Mouse (Mus musculus): Measurements from ENCODE around the gene Gm10260. TPM values are rescaled to one million over a fixed set of nuclear protein-coding genes. Genes with fewer than 3 reads are reported as not detected.

Gene Gm10260
- polyA plus RNA-seq, 1 experiment from 2014 or later: 8.9 TPM

- no peak for DNase-seq (ENCODE audit: low spot score)
- WGBS: 81% methylated on average over 2 of the region's 2 CpGs
- H3K4me3 ChIP-seq (ENCODE audit: low read depth, low read length): no peak overlapping the region
- H3K27me3 ChIP-seq (ENCODE audit: control insufficient read depth, insufficient read depth, low read length): no peaks in the 10 kb centered on the region
- H3K4me1 ChIP-seq (replicated peaks; ENCODE audit: control insufficient read depth, insufficient read depth): no peaks in the 10 kb centered on the region
- H3K4me2 ChIP-seq (replicated peaks; ENCODE audit: low read depth): no peak overlapping the region
- TF ChIP-seq EP300 (optimal IDR thresholded peaks at IDR 0.05): no peak
- H3K9ac ChIP-seq (ENCODE audit: low read length): no peak overlapping the region
- no peak overlapping the region for H3K27ac ChIP-seq (replicated peaks)
- no peak for ATAC-seq (ENCODE audit: low FRiP score, low TSS enrichment)
- no peaks in the 10 kb centered on the region for H3K36me3 ChIP-seq (ENCODE audit: control insufficient read depth, insufficient read depth, low read length)
- no peaks in the 10 kb centered on the region for H3K9me3 ChIP-seq (ENCODE audit: control insufficient read depth, low read length)
These were observed 5.5 kb upstream of the Gm10260 start for GRCm38 (mm10) chr13:97765913-97766312.

GRCm38 (mm10) chr13:97764067-97764466, 3.6 kb upstream of the Gm10260 start:
- H3K36me3 ChIP-seq (ENCODE audit: control insufficient read depth, insufficient read depth, low read length): no peaks in the 10 kb centered on the region
- H3K4me1 ChIP-seq (replicated peaks; ENCODE audit: control insufficient read depth, insufficient read depth): no peaks in the 10 kb centered on the region
- no peak overlapping the region for H3K4me2 ChIP-seq (replicated peaks; ENCODE audit: low read depth)
- H3K9me3 ChIP-seq (ENCODE audit: control insufficient read depth, low read length): no peaks in the 10 kb centered on the region
- no peak overlapping the region for H3K9ac ChIP-seq (ENCODE audit: low read length)
- WGBS: 55% methylated on average over 7 of the region's 7 CpGs
- ATAC-seq (ENCODE audit: low FRiP score, low TSS enrichment): no peak
- no peak overlapping the region for H3K27ac ChIP-seq (replicated peaks)
- peak; percentile 24 for DNase-seq (ENCODE audit: low spot score)
- no peaks in the 10 kb centered on the region for H3K27me3 ChIP-seq (ENCODE audit: control insufficient read depth, insufficient read depth, low read length)
- no peak overlapping the region for H3K4me3 ChIP-seq (ENCODE audit: low read depth, low read length)
- TF ChIP-seq CTCF (IDR thresholded peaks at IDR 0.05; ENCODE audit: low read depth) (no peak), EP300 (optimal IDR thresholded peaks at IDR 0.05) (no peak)

GRCm38 (mm10) chr13:97763436-97763835, 3.0 kb upstream of the Gm10260 start:
- DNase-seq (ENCODE audit: low spot score): no peak
- no peak for TF ChIP-seq CTCF (IDR thresholded peaks at IDR 0.05; ENCODE audit: low read depth)
- TF ChIP-seq EP300 (optimal IDR thresholded peaks at IDR 0.05): no peak
- Histone ChIP-seq H3K9me3 (ENCODE audit: control insufficient read depth, low read length) (no peaks in the 10 kb centered on the region), H3K4me3 (ENCODE audit: low read depth, low read length) (no peak overlapping the region), H3K27ac (replicated peaks) (no peak overlapping the region), H3K4me2 (replicated peaks; ENCODE audit: low read depth) (no peak overlapping the region), H3K36me3 (ENCODE audit: control insufficient read depth, insufficient read depth, low read length) (no peaks in the 10 kb centered on the region), H3K9ac (ENCODE audit: low read length) (no peak overlapping the region), H3K4me1 (replicated peaks; ENCODE audit: control insufficient read depth, insufficient read depth) (no peaks in the 10 kb centered on the region), H3K27me3 (ENCODE audit: control insufficient read depth, insufficient read depth, low read length) (no peaks in the 10 kb centered on the region)
- WGBS: 55% methylated on average over 6 of the region's 6 CpGs
- ATAC-seq (ENCODE audit: low FRiP score, low TSS enrichment): no peak

- Histone ChIP-seq H3K9ac (ENCODE audit: low read length) (no peak overlapping the region), H3K27me3 (ENCODE audit: control insufficient read depth, insufficient read depth, low read length) (no peaks in the 10 kb centered on the region), H3K9me3 (ENCODE audit: control insufficient read depth, low read length) (no peaks in the 10 kb centered on the region), H3K4me3 (ENCODE audit: low read depth, low read length) (no peak overlapping the region), H3K4me1 (replicated peaks; ENCODE audit: control insufficient read depth, insufficient read depth) (no peaks in the 10 kb centered on the region), H3K27ac (replicated peaks) (no peak overlapping the region), H3K4me2 (replicated peaks; ENCODE audit: low read depth) (no peak overlapping the region), H3K36me3 (ENCODE audit: control insufficient read depth, insufficient read depth, low read length) (no peaks in the 10 kb centered on the region)
- TF ChIP-seq CTCF (IDR thresholded peaks at IDR 0.05; ENCODE audit: low read depth): no peak
- no peak for TF ChIP-seq EP300 (optimal IDR thresholded peaks at IDR 0.05)
- 93% methylated on average over 8 of the region's 8 CpGs for WGBS
- ATAC-seq (ENCODE audit: low FRiP score, low TSS enrichment) (no peak), DNase-seq (ENCODE audit: low spot score) (no peak)
These were observed 1.7 kb upstream of the Gm10260 start for GRCm38 (mm10) chr13:97762121-97762520.

GRCm38 (mm10) chr13:97757033-97757432, 3.4 kb downstream of the Gm10260 start:
- Histone ChIP-seq H3K4me2 (replicated peaks; ENCODE audit: low read depth) (no peak overlapping the region), H3K36me3 (ENCODE audit: control insufficient read depth, insufficient read depth, low read length) (no peaks in the 10 kb centered on the region), H3K4me3 (ENCODE audit: low read depth, low read length) (no peak overlapping the region), H3K27ac (replicated peaks) (no peak overlapping the region), H3K4me1 (replicated peaks; ENCODE audit: control insufficient read depth, insufficient read depth) (no peaks in the 10 kb centered on the region), H3K9ac (ENCODE audit: low read length) (no peak overlapping the region), H3K9me3 (ENCODE audit: control insufficient read depth, low read length) (no peaks in the 10 kb centered on the region), H3K27me3 (ENCODE audit: control insufficient read depth, insufficient read depth, low read length) (no peaks in the 10 kb centered on the region)
- ATAC-seq (ENCODE audit: low FRiP score, low TSS enrichment) (no peak), DNase-seq (ENCODE audit: low spot score) (no peak)
- WGBS: 54% methylated on average over 4 of the region's 4 CpGs
- TF ChIP-seq EP300 (optimal IDR thresholded peaks at IDR 0.05) (no peak), CTCF (IDR thresholded peaks at IDR 0.05; ENCODE audit: low read depth) (no peak)

- 79% methylated on average over 6 of the region's 6 CpGs for WGBS
These were observed 4.3 kb downstream of the Gm10260 start for GRCm38 (mm10) chr13:97756091-97756490.

More at GRCm38 (mm10) chr13:97756091-97756490, 4.3 kb downstream of the Gm10260 start:
- no peak for TF ChIP-seq CTCF (IDR thresholded peaks at IDR 0.05; ENCODE audit: low read depth)
- no peak for TF ChIP-seq EP300 (optimal IDR thresholded peaks at IDR 0.05)
- Histone ChIP-seq H3K4me3 (ENCODE audit: low read depth, low read length) (no peak overlapping the region), H3K36me3 (ENCODE audit: control insufficient read depth, insufficient read depth, low read length) (no peaks in the 10 kb centered on the region), H3K9ac (ENCODE audit: low read length) (no peak overlapping the region), H3K27me3 (ENCODE audit: control insufficient read depth, insufficient read depth, low read length) (no peaks in the 10 kb centered on the region), H3K4me2 (replicated peaks; ENCODE audit: low read depth) (no peak overlapping the region), H3K4me1 (replicated peaks; ENCODE audit: control insufficient read depth, insufficient read depth) (no peaks in the 10 kb centered on the region), H3K27ac (replicated peaks) (no peak overlapping the region), H3K9me3 (ENCODE audit: control insufficient read depth, low read length) (no peaks in the 10 kb centered on the region)
- DNase-seq (ENCODE audit: low spot score) (no peak), ATAC-seq (ENCODE audit: low FRiP score, low TSS enrichment) (no peak)
